Mouse (Mus musculus) monocyte, adult 2 months (primary cell): ENCODE measurements at regions not wholly inside any gene's neighbourhood (a gene's known extent, or its start where the extent isn't known, plus 50 kb on each side); places are given as distances from the start of the nearest gene placed in this dataset.

ENCODE experiments used
- DNase-seq, 2 experiments: peaks; one replicate each; pipeline ENCODE4 v3.0.0; 2022; ENCODE audit warnings: low spot score in 2 of 2, low read depth in 1 of 2

GRCm38 (mm10) chr4:131097421-131097820, 153.2 kb downstream of the Matn1 start:
- DNase-seq: no peak

GRCm38 (mm10) chr4:131100093-131100795, 156.1 kb downstream of the Matn1 start:
- DNase-seq: no peak

- no peak for DNase-seq
Measured at GRCm38 (mm10) chr4:131100796-131101156, 156.6 kb downstream of the Matn1 start.

- DNase-seq: no peak
Measured at GRCm38 (mm10) chr4:131102163-131102562, 158.0 kb downstream of the Matn1 start.

- no peak for DNase-seq
Measured at GRCm38 (mm10) chr4:131107127-131107857, 163.1 kb downstream of the Matn1 start.

- no peak for DNase-seq
Measured at GRCm38 (mm10) chr4:131112536-131112935, 168.4 kb downstream of the Matn1 start.

GRCm38 (mm10) chr4:131113727-131114303, 169.6 kb downstream of the Matn1 start:
- DNase-seq: no peak

- no peak for DNase-seq
Measured at GRCm38 (mm10) chr4:131115247-131115646, 171.1 kb downstream of the Matn1 start.

GRCm38 (mm10) chr4:131118586-131118985, 174.4 kb downstream of the Matn1 start:
- no peak for DNase-seq

- no peak for DNase-seq
Measured at GRCm38 (mm10) chr4:131119621-131120020, 175.4 kb downstream of the Matn1 start.

GRCm38 (mm10) chr4:131120680-131121079, 176.5 kb downstream of the Matn1 start:
- DNase-seq: no peak

GRCm38 (mm10) chr4:131125975-131126374, 181.8 kb downstream of the Matn1 start:
- DNase-seq: no peak

- no peak for DNase-seq
Measured at GRCm38 (mm10) chr4:131126901-131127300, 182.7 kb downstream of the Matn1 start.

- DNase-seq: no peak
Measured at GRCm38 (mm10) chr4:131128646-131129045, 184.5 kb downstream of the Matn1 start.

GRCm38 (mm10) chr4:131132201-131132600, 188.0 kb downstream of the Matn1 start:
- no peak for DNase-seq

GRCm38 (mm10) chr4:131132781-131133180, 188.6 kb downstream of the Matn1 start:
- DNase-seq: no peak

- DNase-seq: no peak
Measured at GRCm38 (mm10) chr4:131135841-131136240, 191.7 kb downstream of the Matn1 start.

GRCm38 (mm10) chr4:131138891-131139290, 194.7 kb downstream of the Matn1 start:
- DNase-seq: no peak

GRCm38 (mm10) chr4:131141890-131142465, 197.8 kb downstream of the Matn1 start:
- no peak for DNase-seq

GRCm38 (mm10) chr4:131145507-131145906, 201.3 kb downstream of the Matn1 start:
- DNase-seq: no peak

- DNase-seq: no peak
Measured at GRCm38 (mm10) chr4:131148042-131148747, 204.0 kb downstream of the Matn1 start.
